Mouse (Mus musculus): ENCODE data around the gene Fcgrt.

The Fcgrt gene

GRCm38 (mm10) chr7:45056329-45056971 lies 47.2 kb downstream of the Fcgrt start:
- DNase-seq (ENCODE audit: low spot score in 2 of 2): no peak

GRCm38 (mm10) chr7:45053931-45054510 lies 49.6 kb downstream of the Fcgrt start:
- DNase-seq (ENCODE audit: low spot score in 2 of 2): peak; percentile 88 to 93

DNA sequence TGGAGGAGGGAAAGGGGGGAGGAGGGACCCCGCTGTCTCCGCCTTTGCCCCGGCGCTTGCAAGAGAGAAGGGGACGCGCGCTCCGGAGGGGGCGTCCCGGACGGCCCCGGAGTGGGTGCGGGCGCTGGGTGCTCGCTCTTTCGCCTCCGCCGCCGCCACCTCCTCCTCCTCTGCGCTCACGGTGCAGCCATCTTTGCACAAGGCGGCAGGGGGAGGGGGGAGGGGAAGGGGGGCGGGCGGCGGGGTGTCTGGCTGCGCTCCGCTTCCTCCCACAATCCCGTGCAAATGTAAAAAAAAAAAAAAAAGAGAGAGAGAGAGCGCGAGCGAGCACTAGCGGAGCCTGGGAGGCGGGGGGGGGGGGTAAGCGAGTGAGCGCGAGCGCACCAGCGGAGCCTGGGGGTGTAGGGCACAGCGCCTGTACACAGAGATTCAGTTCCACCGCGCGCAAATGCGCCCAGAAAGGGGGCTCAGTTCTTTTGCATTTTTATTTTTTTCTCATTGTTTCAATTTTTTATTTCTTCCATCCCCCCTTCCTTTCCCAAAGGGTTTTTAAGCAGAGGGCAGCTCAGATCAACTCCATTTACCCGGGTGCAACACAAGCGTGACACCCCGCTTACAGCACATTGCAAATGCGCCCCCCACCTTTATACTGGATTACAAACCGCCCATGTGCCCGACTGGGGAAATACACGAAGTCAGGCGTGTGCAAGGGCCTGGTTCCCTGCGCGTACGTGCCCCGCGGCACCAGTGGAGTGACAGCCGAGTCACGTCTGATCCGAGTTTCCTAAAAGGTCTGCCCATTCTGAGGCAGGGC lies 50.3 kb downstream of the Fcgrt start:
- DNase-seq (ENCODE audit: low spot score in 2 of 2): peak; percentile 54 to 71

DNA sequence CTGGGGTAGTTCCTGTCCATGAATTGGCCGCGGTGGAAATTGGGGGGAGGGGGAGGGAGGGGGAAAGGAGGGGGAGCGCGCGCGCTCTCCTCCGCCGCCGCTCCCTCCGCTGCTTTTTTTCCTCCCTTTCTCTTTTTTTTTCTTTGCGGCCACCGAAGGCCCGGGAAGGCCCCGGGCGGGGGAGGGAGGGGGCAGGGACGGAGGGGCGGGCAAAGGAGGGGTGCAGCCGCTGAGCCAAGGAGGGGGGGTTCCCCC lies 50.9 kb downstream of the Fcgrt start, which contains the start of gene Prr12:
TSS of gene Prr12 (minus strand) at position 20 of the 255 bp plus-strand sequence.
- DNase-seq (ENCODE audit: low spot score in 2 of 2): no peak

DNA sequence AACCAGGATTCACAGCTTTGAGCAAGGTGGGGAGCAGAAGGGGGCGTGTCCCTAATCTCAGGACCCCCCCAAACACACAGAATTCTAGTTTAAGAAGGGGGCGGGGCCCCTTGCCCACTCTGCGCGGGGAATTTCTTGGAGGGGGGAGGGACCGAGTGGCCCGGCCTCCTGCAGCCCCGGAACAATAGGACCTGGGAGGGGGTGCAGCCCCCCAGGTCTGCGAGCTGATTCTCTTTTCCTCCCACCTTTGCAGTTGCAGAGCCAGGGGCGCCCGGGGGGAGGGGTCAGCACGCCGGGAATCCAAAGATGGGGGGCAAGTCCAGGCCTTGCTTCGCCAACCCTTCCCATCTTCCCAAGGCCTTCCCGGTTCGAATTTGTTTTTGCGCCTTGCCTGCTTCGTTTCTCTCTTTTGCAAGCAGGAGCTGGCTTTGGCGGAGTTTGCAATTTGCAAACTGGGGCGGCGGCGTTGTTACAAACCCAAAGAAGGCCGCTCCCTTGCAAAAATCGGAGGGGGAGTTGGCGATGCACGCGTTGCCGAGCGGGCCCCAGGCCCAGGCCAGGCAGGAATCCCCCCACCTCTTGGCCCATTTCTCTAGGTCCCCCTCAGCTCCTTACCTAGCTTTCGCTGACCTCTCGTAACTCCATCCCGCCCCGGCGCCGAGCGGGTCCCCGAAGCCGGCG lies 51.3 kb downstream of the Fcgrt start:
- DNase-seq (ENCODE audit: low spot score in 2 of 2): no peak

DNA sequence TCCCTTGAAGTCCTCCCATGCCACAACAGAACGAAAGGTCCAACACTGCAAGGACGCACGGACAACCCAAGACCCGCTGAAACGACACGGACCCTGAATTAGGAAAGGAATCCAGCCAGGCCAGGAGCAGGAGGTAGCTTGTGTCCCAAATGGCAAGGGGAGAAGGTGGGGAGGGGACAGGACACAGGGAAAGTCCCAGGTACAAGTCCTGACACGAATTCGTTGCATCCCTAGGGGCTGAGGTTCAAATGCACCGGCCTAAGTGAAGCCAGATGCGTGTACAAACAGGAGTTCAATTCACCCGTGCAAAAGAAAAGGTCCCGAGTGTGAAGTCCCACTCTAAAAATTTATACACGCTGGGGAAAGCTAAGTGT lies 52.1 kb downstream of the Fcgrt start:
- DNase-seq (ENCODE audit: low spot score in 2 of 2): no peak

DNA sequence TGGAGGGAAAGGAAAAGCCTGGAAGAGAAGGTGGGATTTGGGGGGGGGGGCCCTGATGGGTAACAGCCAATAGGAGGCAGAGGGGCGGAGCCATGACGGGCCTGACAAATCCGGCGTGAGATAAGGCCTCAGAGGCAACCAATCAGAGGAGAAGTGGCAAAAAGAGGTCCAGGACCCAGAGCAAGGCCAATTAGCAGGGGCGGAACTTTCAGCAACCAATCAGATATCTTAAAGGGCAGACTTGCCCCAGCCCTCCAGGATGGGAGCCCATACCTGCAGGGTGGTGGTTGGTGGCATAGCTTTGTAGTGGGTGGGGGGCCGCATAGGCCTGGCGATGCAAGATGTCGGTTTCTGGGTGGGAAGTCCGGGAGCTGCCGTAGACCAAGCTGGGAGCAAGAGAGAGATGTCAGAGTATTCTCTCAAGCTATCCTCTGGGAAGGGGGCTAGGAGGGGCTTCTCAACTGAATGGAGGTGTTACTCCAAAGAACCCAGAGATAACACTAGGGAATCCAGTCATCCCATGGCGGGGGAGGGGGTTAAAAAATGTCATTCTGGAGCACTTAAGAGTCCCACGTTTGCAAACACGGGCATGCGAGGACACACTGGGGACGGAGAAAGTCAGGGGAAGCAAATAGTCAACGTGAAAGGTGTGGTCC lies 52.6 kb downstream of the Fcgrt start:
- DNase-seq (ENCODE audit: low spot score in 2 of 2): peak in 1 of 2 experiments; percentile 35

GRCm38 (mm10) chr7:45048923-45049657 lies 54.6 kb downstream of the Fcgrt start:
- no peak for DNase-seq (ENCODE audit: low spot score in 2 of 2)

GRCm38 (mm10) chr7:45048001-45048890 lies 55.4 kb downstream of the Fcgrt start:
- no peak for DNase-seq (ENCODE audit: low spot score in 2 of 2)

DNA sequence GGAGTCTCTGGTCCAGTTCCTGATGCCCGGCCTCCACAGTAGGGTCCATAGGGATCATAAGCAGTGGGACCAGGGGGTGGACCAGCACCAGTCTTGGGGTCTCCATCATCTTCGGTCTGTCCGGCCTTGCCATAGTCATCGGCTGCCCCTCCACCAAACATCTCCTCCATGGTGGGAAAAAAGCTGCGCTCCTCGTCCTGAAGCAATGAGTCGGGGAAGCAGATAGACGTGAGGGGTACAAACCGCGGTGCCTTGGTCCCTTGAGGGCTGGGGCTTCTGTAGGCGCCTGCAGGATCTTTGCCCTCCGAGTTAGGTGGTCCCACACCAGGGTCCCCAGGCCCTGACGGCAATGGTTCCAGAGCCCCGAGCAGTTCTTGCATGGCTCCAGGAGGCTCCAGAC lies 56.2 kb downstream of the Fcgrt start:
- DNase-seq (ENCODE audit: low spot score in 2 of 2): no peak

- DNase-seq (ENCODE audit: low spot score in 2 of 2): no peak
Observed at GRCm38 (mm10) chr7:45046853-45047350, 56.7 kb downstream of the Fcgrt start.

GRCm38 (mm10) chr7:45045741-45046140 lies 57.9 kb downstream of the Fcgrt start:
- DNase-seq (ENCODE audit: low spot score in 2 of 2): no peak

- DNase-seq (ENCODE audit: low spot score in 2 of 2): no peak
Observed at GRCm38 (mm10) chr7:45043307-45043706, 60.3 kb downstream of the Fcgrt start.
